Mouse (Mus musculus): ENCODE measurements around the gene Sod1. TPM values are rescaled to one million over a fixed set of nuclear protein-coding genes. Genes with fewer than 3 reads are reported as not detected.

Gene Sod1
- polyA plus RNA-seq, 1 experiment from 2014 or later, result 855 TPM

GRCm38 (mm10) chr16:90185928-90186588, 34.5 kb upstream of the Sod1 start:
- H3K9ac ChIP-seq (replicated peaks; ENCODE audit: low read depth, low read length), result no peak overlapping the region
- H3K9me3 ChIP-seq (ENCODE audit: control insufficient read depth, low read length), result no peaks in the 10 kb centered on the region
- no peaks in the 10 kb centered on the region for H3K4me1 ChIP-seq (replicated peaks; ENCODE audit: control insufficient read depth, insufficient read depth, low read length)
- no peak overlapping the region for H3K27ac ChIP-seq (ENCODE audit: low read length)
- H3K4me3 ChIP-seq (replicated peaks; ENCODE audit: low read length), result no peak overlapping the region
- H3K4me2 ChIP-seq (ENCODE audit: low read length), result no peak overlapping the region
- 42% methylated on average over 8 of the region's 8 CpGs for WGBS
- no peaks in the 10 kb centered on the region for H3K36me3 ChIP-seq (ENCODE audit: control insufficient read depth, insufficient read depth)
- H3K27me3 ChIP-seq (replicated peaks; ENCODE audit: control insufficient read depth, insufficient read depth, low read length), result no peaks in the 10 kb centered on the region
- peak; percentile 88 for ATAC-seq

GRCm38 (mm10) chr16:90187453-90187852, 33.1 kb upstream of the Sod1 start:
- ATAC-seq, result no peak
- H3K4me2 ChIP-seq (ENCODE audit: low read length), result no peak overlapping the region
- no peaks in the 10 kb centered on the region for H3K4me1 ChIP-seq (replicated peaks; ENCODE audit: control insufficient read depth, insufficient read depth, low read length)
- H3K27me3 ChIP-seq (replicated peaks; ENCODE audit: control insufficient read depth, insufficient read depth, low read length), result no peaks in the 10 kb centered on the region
- 41% methylated on average over 13 of the region's 13 CpGs for WGBS
- H3K9ac ChIP-seq (replicated peaks; ENCODE audit: low read depth, low read length), result no peak overlapping the region
- no peak overlapping the region for H3K27ac ChIP-seq (ENCODE audit: low read length)
- no peaks in the 10 kb centered on the region for H3K9me3 ChIP-seq (ENCODE audit: control insufficient read depth, low read length)
- no peaks in the 10 kb centered on the region for H3K36me3 ChIP-seq (ENCODE audit: control insufficient read depth, insufficient read depth)
- no peak overlapping the region for H3K4me3 ChIP-seq (replicated peaks; ENCODE audit: low read length)

GRCm38 (mm10) chr16:90191289-90191688, 29.3 kb upstream of the Sod1 start:
- H3K9me3 ChIP-seq (ENCODE audit: control insufficient read depth, low read length), result no peaks in the 10 kb centered on the region
- no peak overlapping the region for H3K4me2 ChIP-seq (ENCODE audit: low read length)
- ATAC-seq, result no peak
- H3K9ac ChIP-seq (replicated peaks; ENCODE audit: low read depth, low read length), result no peak overlapping the region
- H3K27me3 ChIP-seq (replicated peaks; ENCODE audit: control insufficient read depth, insufficient read depth, low read length), result no peaks in the 10 kb centered on the region
- no peak overlapping the region for H3K4me3 ChIP-seq (replicated peaks; ENCODE audit: low read length)
- WGBS, result 75% methylated on average over 6 of the region's 6 CpGs
- no peak overlapping the region for H3K27ac ChIP-seq (ENCODE audit: low read length)
- no peaks in the 10 kb centered on the region for H3K36me3 ChIP-seq (ENCODE audit: control insufficient read depth, insufficient read depth)
- no peaks in the 10 kb centered on the region for H3K4me1 ChIP-seq (replicated peaks; ENCODE audit: control insufficient read depth, insufficient read depth, low read length)

GRCm38 (mm10) chr16:90193719-90194118, 26.8 kb upstream of the Sod1 start:
- H3K4me3 ChIP-seq (replicated peaks; ENCODE audit: low read length), result no peak overlapping the region
- H3K4me1 ChIP-seq (replicated peaks; ENCODE audit: control insufficient read depth, insufficient read depth, low read length), result 0 out of 2 replicates have a peak, but pooled peaks cover 5% of the 10 kb centered on the region
- no peak overlapping the region for H3K4me2 ChIP-seq (ENCODE audit: low read length)
- H3K27me3 ChIP-seq (replicated peaks; ENCODE audit: control insufficient read depth, insufficient read depth, low read length), result no peaks in the 10 kb centered on the region
- H3K9me3 ChIP-seq (ENCODE audit: control insufficient read depth, low read length), result no peaks in the 10 kb centered on the region
- no peaks in the 10 kb centered on the region for H3K36me3 ChIP-seq (ENCODE audit: control insufficient read depth, insufficient read depth)
- no peak overlapping the region for H3K27ac ChIP-seq (ENCODE audit: low read length)
- no peak overlapping the region for H3K9ac ChIP-seq (replicated peaks; ENCODE audit: low read depth, low read length)
- no peak for ATAC-seq

GRCm38 (mm10) chr16:90196688-90197240, 23.8 kb upstream of the Sod1 start:
- Histone ChIP-seq H3K9me3 (ENCODE audit: control insufficient read depth, low read length) (no peaks in the 10 kb centered on the region), H3K4me1 (replicated peaks; ENCODE audit: control insufficient read depth, insufficient read depth, low read length) (0 out of 2 replicates have a peak, but pooled peaks cover 5% of the 10 kb centered on the region), H3K4me3 (replicated peaks; ENCODE audit: low read length) (no peak overlapping the region), H3K4me2 (ENCODE audit: low read length) (no peak overlapping the region), H3K27ac (ENCODE audit: low read length) (no peak overlapping the region), H3K9ac (replicated peaks; ENCODE audit: low read depth, low read length) (no peak overlapping the region), H3K27me3 (replicated peaks; ENCODE audit: control insufficient read depth, insufficient read depth, low read length) (no peaks in the 10 kb centered on the region), H3K36me3 (ENCODE audit: control insufficient read depth, insufficient read depth) (no peaks in the 10 kb centered on the region)
- ATAC-seq, result no peak
- WGBS, result 88% methylated on average over 7 of the region's 7 CpGs

GRCm38 (mm10) chr16:90197337-90197973, 23.1 kb upstream of the Sod1 start:
- Histone ChIP-seq H3K4me1 (replicated peaks; ENCODE audit: control insufficient read depth, insufficient read depth, low read length) (0 out of 2 replicates have a peak, but pooled peaks cover 5% of the 10 kb centered on the region), H3K4me3 (replicated peaks; ENCODE audit: low read length) (peak overlapping the region; percentile 40), H3K27me3 (replicated peaks; ENCODE audit: control insufficient read depth, insufficient read depth, low read length) (no peaks in the 10 kb centered on the region), H3K36me3 (ENCODE audit: control insufficient read depth, insufficient read depth) (no peaks in the 10 kb centered on the region), H3K27ac (ENCODE audit: low read length) (no peak overlapping the region), H3K9ac (replicated peaks; ENCODE audit: low read depth, low read length) (peak overlapping the region; percentile 48), H3K9me3 (ENCODE audit: control insufficient read depth, low read length) (no peaks in the 10 kb centered on the region), H3K4me2 (ENCODE audit: low read length) (peak overlapping the region; percentile 52)
- WGBS, result 4% methylated on average over 22 of the region's 22 CpGs
- ATAC-seq, result peak; percentile 93

- H3K27ac ChIP-seq (ENCODE audit: low read length), result no peak overlapping the region
- H3K4me2 ChIP-seq (ENCODE audit: low read length), result no peak overlapping the region
- 0 out of 2 replicates have a peak, but pooled peaks cover 5% of the 10 kb centered on the region for H3K4me1 ChIP-seq (replicated peaks; ENCODE audit: control insufficient read depth, insufficient read depth, low read length)
- H3K4me3 ChIP-seq (replicated peaks; ENCODE audit: low read length), result no peak overlapping the region
- no peak for ATAC-seq
- no peaks in the 10 kb centered on the region for H3K36me3 ChIP-seq (ENCODE audit: control insufficient read depth, insufficient read depth)
- H3K27me3 ChIP-seq (replicated peaks; ENCODE audit: control insufficient read depth, insufficient read depth, low read length), result no peaks in the 10 kb centered on the region
- H3K9ac ChIP-seq (replicated peaks; ENCODE audit: low read depth, low read length), result no peak overlapping the region
- no peaks in the 10 kb centered on the region for H3K9me3 ChIP-seq (ENCODE audit: control insufficient read depth, low read length)
- 96% methylated on average over 6 of the region's 6 CpGs for WGBS
These were observed 21.9 kb upstream of the Sod1 start for GRCm38 (mm10) chr16:90198626-90199025.

GRCm38 (mm10) chr16:90199174-90199573, 21.4 kb upstream of the Sod1 start:
- Histone ChIP-seq H3K36me3 (ENCODE audit: control insufficient read depth, insufficient read depth) (no peaks in the 10 kb centered on the region), H3K4me2 (ENCODE audit: low read length) (no peak overlapping the region), H3K9me3 (ENCODE audit: control insufficient read depth, low read length) (no peaks in the 10 kb centered on the region), H3K27me3 (replicated peaks; ENCODE audit: control insufficient read depth, insufficient read depth, low read length) (no peaks in the 10 kb centered on the region), H3K27ac (ENCODE audit: low read length) (no peak overlapping the region), H3K9ac (replicated peaks; ENCODE audit: low read depth, low read length) (no peak overlapping the region), H3K4me1 (replicated peaks; ENCODE audit: control insufficient read depth, insufficient read depth, low read length) (0 out of 2 replicates have a peak, but pooled peaks cover 5% of the 10 kb centered on the region), H3K4me3 (replicated peaks; ENCODE audit: low read length) (no peak overlapping the region)
- ATAC-seq, result no peak
- WGBS, result 91% methylated on average over 10 of the region's 10 CpGs

- no peaks in the 10 kb centered on the region for H3K9me3 ChIP-seq (ENCODE audit: control insufficient read depth, low read length)
- H3K9ac ChIP-seq (replicated peaks; ENCODE audit: low read depth, low read length), result no peak overlapping the region
- H3K4me3 ChIP-seq (replicated peaks; ENCODE audit: low read length), result no peak overlapping the region
- 71% methylated on average over 19 of the region's 19 CpGs for WGBS
- ATAC-seq, result no peak
- 0 out of 2 replicates have a peak, but pooled peaks cover 5% of the 10 kb centered on the region for H3K4me1 ChIP-seq (replicated peaks; ENCODE audit: control insufficient read depth, insufficient read depth, low read length)
- H3K27me3 ChIP-seq (replicated peaks; ENCODE audit: control insufficient read depth, insufficient read depth, low read length), result no peaks in the 10 kb centered on the region
- H3K36me3 ChIP-seq (ENCODE audit: control insufficient read depth, insufficient read depth), result no peaks in the 10 kb centered on the region
- no peak overlapping the region for H3K4me2 ChIP-seq (ENCODE audit: low read length)
- no peak overlapping the region for H3K27ac ChIP-seq (ENCODE audit: low read length)
These were observed 18.4 kb upstream of the Sod1 start for GRCm38 (mm10) chr16:90202140-90202539.

Data from forebrain, embryonic 16.5 days (tissue).